Mouse (Mus musculus): ENCODE measurements around the gene Mcoln2. TPM values are rescaled to one million over a fixed set of nuclear protein-coding genes. Genes with fewer than 3 reads are reported as not detected.

The Mcoln2 gene
- total RNA-seq (2023), result 8.0 TPM

DNA sequence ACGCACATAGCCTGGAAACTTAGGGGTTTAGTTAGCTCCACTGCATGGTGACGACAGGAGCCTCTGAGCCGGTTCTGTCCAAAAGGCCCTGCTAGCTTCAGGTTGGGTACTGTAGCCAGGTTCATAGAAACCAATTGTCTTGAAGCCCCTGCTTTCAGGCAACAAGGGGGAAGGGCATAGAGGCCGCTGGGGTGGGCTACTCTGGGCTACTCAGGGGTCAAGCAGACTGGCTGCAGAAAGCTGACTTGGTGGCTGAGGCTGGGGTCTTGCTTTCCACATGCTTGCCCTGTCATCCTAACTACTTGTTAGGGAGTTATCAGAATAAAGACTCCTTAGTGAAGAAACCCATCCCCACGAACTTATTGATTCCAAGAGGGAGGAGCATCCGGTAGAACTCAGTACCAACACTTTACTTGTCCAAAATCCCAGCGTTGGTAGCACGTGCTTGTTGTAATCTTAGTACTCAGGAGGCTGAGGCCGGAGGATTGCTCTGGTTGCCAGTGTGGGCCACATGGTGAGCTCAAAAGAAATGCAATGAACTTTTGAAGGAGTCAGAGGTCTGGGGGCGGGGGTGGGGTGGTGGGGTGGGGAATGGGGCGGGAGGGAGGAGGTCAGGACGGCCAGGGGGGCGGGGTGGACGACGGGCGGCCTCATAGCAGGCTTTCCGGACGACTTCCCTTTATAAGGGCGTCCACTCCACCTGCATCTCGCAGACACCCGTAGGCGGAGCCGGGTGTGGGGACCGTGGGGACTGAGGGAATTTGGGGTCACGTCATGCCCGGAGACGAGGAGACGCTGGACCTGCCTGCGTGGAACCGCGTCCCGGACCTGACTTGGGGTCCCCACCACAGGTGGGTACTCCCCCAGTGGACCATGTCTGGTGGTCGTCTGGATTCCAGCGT is at the start of gene Mcoln2:
Gene Mcoln2, plus strand, starts transcription at position 678 of the 902 bp plus-strand sequence.

DNA sequence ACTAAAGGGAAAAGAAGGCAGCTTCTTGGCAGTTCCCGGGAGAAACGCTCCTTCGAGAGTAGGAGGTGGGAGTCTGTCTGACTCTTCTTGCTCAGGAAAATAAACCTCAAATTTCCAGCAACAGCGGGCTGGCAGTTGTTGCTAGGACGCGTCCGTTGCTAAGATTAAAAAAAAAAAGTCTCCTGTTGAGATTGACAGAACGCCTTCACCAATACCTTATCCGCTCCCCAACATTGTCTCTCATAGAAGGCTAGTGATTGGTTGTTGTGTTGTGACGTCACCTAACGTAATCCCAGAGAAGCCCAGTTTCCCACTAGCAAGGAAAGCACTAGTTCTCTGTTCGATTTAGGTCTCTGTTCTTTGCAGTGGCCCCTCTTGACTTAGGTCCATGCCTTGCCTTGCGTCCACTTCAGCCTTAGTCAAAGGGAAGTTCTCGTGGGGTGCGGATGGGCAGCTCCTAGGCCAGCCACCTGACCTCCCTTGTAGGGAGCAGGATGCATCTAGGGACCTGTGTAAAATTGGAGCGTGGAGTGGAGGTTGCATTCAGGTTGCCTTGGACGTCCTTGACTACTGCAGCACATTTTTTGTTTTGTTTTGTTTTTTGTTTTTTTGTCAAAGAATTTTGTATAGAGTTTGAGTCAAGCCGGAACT is 41.6 kb upstream of the Mcoln2 start, which contains the start of gene Wdr63:
Gene Wdr63, minus strand, starts transcription at position 210 of the 651 bp plus-strand sequence.

DNA sequence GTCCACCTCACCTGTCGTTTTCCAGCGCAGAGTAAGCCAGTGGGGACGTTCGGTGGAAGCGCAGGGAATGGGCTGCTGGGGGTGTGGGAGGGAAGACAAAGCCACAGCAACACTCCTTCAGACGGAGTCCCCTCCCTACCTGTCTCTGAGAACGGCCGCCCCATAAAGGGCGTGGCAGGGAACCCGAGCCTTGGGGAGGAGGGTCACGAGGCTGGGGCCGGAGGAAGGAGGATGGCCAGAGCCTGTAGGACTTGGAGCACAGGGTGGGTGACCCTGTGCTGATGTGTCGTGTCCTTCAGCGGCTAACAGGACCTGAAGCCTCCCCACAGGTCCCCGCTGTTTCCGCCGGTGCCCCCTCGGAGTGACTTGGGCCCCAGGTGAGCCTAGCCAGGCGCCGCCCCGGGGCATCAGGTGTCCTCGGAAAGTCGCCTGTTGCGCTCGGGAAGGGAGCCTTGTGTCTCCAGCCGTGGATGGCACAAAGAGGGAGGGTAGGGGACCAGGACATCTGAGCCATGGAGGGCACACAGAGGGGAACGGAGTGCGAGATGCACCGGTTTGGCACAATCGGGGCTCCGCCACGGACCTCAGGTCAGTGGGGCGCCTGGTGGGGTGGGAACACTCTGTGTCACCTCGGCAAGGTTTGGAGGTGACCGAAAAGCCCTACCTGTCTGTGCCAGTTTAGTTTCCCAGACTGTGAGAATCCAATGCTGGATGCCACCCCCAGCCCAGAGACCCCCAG is 32.2 kb upstream of the Mcoln2 start, which contains the start of gene Mcoln3:
Gene Mcoln3, plus strand, starts transcription at position 193 of the 739 bp plus-strand sequence.

DNA sequence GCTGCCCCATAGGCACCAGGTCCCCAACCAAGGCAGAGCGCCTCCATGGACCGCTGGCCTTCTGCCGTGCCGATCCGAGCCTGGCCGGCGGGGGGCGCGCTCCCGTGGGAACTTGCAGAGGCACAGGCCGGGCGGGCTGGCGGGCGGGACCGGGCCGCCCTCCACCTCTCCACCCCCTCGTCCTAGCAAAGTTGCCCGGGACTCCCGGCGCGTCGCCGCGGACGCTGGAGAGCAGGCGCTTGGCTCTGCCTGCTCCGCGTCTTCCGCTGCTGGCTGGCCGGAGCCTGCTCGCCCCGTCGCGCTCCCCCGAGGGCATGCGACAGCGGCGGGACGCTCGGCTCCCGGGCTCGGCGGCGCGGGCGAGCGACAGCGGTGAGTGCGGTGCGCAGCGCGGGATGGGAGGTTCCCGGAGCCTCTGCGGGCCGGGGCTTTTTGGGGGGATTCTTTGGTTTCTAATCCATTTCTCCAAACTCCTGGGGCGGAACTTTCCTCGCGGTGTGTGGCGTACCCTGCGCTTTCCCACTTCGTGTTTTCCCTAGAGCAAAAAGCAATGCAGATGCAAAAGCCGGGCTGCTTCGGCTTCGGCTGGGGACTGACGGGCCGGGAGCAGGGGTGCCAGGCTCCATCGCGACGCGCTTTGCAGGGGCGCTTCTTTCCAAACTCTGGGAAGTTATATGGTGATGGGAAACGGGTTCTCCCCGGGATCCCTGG is 71.3 kb downstream of the Mcoln2 start, which contains the start of gene Lpar3:
Gene Lpar3, plus strand, starts transcription at position 188 of the 711 bp plus-strand sequence.

Other genes starting within 250 kb of the Mcoln2 start
- gene Bcl10, start 227.0 kb upstream of the Mcoln2 start, total RNA-seq (2023), result 87.9 TPM
- gene 2410004B18Rik, start 211.8 kb upstream of the Mcoln2 start, total RNA-seq (2023), result 52.7 TPM
- 1.9 TPM for gene Syde2, start 162.0 kb upstream of the Mcoln2 start, total RNA-seq (2023)
- gene Wdr63, start 41.7 kb upstream of the Mcoln2 start, total RNA-seq (2023), result not detected
- 7.3 TPM for gene Mcoln3, start 32.4 kb upstream of the Mcoln2 start, total RNA-seq (2023)
- gene Lpar3, start 71.1 kb downstream of the Mcoln2 start, total RNA-seq (2023), result not detected

Data from CD4-positive naive resting alpha-beta T cell, adult 76 days (primary cell).